Mouse (Mus musculus) cerebellum, adult 2 months (tissue): Measurements from ENCODE around the gene Vapb.

Experiments used
- CTCF ChIP-seq: fragments of 200-500 bp; IDR thresholded peaks from 2 replicates; pipeline ENCODE4 v1.5.1; 2011; ENCODE audit warnings: low read depth, mild to moderate bottlenecking, control low read depth, low read length, moderate library complexity, borderline replicate concordance; ENCODE audit not compliant: insufficient read depth
- POLR2A ChIP-seq: fragments of 200-500 bp; IDR thresholded peaks from 2 replicates; pipeline ENCODE4 v1.6.1; 2011; ENCODE audit warnings: low read length, control low read depth, borderline replicate concordance; ENCODE audit not compliant: insufficient read depth

DNA sequence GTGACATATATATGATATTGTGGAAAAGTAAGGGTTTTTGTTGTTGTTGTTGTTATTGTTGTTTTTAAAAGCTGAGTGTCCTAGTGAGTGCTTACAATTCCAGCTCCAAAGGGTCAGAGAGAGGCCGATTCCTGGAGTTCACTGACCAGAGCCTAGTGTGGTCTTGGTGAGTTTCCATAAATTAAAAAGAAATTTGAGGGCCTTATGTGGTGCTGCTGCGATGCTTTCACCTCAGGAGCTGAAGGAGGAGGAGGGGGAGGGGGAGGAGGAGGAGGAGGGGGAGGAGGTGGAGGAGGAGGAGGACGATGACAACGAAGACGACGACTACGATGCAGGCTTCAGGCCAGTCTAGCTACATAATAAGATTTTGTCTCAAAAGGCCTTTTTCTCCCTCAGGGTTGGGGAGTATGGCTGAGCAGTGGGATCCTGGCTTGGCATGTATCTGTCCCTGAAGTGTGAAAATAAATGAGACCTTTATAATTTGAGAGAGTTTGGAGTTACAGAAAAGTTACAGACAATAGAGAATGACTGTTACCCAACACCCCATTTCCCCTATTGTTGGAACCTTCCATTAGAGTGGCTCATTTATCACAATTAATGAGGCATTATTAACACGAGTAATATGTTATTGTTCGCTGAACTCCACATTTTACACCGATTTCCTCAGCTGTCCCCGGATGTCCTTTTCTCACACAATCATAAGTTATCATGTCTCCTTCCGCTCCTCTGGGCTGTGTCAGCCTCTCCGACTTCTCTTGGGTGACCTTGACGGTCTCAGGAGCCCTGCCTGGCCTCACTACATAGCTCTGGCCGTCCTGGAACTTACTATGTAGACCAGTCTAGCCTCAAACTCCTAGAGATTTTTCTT is 12.1 kb upstream of the Vapb start:
- no peak for TF ChIP-seq POLR2A
- TF ChIP-seq CTCF, result no peak
